Mouse (Mus musculus) E14TG2a.4 (cell line): ENCODE data around the gene Zbtb22.

ENCODE experiments used
- CTCF ChIP-seq: conservative IDR thresholded peaks from 2 replicates; pipeline ENCODE4 v1.5.1; 2014; ENCODE audit warnings: low read length
- POU5F1 ChIP-seq: IDR thresholded peaks from 2 replicates; pipeline ENCODE4 v1.6.1; 2014; ENCODE audit warnings: low read length, borderline replicate concordance

- TF ChIP-seq CTCF (no peak), POU5F1 (no peak)
Observed at GRCm38 (mm10) chr17:33935422-33936055, 19.8 kb downstream of the Zbtb22 start.
